Mouse (Mus musculus) lung, embryonic 15.5 days (tissue): ENCODE measurements around the gene F930015N05Rik. TPM values are rescaled to one million over a fixed set of nuclear protein-coding genes. Genes with fewer than 3 reads are reported as not detected.

ENCODE experiments used
- polyA plus RNA-seq: library from polyadenylated mRNA; unstranded; fragments of >200 nt; fragmentation: Nextera tagmentation; extraction: Ambion mirVana; gene quantifications from 2 replicates; pipeline ENCODE4 v1.2.1, GENCODE M21; 2015

Gene F930015N05Rik
- polyA plus RNA-seq, 1 experiment from 2014 or later: 0.16 TPM

Other genes with a start within 250 kb of the F930015N05Rik start
- gene Hs3st3a1, start 1.3 kb downstream of the F930015N05Rik start, polyA plus RNA-seq: 0.31 and 0.37 TPM in 2 replicates